Mouse (Mus musculus) neural tube, embryonic 13.5 days (tissue): ENCODE data around the gene Gm28372. TPM values are rescaled to one million over a fixed set of nuclear protein-coding genes. Genes with fewer than 3 reads are reported as not detected.
A peak's percentile ranks its signal among the peaks of the same experiment; 100 is the strongest.

Source experiments
- ATAC-seq: fragments of 200-750 bp; cut with Nextera tagmentation; 2 replicates; pipeline ENCODE4 v1.8.0; 2017; ENCODE audit warnings: low read depth, mild to moderate bottlenecking, moderate TSS enrichment, moderate library complexity
- H3K27ac ChIP-seq: fragments of 300-500 bp; sonication (generic); replicated peaks from 2 replicates; pipeline ENCODE4 v1.5.1; 2015; ENCODE audit warnings: moderate library complexity, mild to moderate bottlenecking, inconsistent platforms
- H3K27me3 ChIP-seq: fragments of 300-500 bp; sonication (generic); 2 replicates; pipeline ENCODE4 v1.6.1; 2015; ENCODE audit warnings: mild to moderate bottlenecking, inconsistent platforms
- H3K36me3 ChIP-seq: fragments of 300-500 bp; sonication (generic); 2 replicates; pipeline ENCODE4 v1.6.1; 2015; ENCODE audit warnings: mild to moderate bottlenecking, inconsistent platforms
- H3K4me1 ChIP-seq: fragments of 300-500 bp; sonication (generic); replicated peaks from 2 replicates; pipeline ENCODE4 v1.6.1; 2015; ENCODE audit warnings: inconsistent platforms
- H3K4me2 ChIP-seq: fragments of 300-500 bp; sonication (generic); 2 replicates; pipeline ENCODE4 v1.6.1; 2015; ENCODE audit warnings: inconsistent platforms, mild to moderate bottlenecking, moderate library complexity
- H3K4me3 ChIP-seq: fragments of 300-500 bp; sonication (generic); 2 replicates; pipeline ENCODE4 v1.5.1; 2015; ENCODE audit warnings: mild to moderate bottlenecking, inconsistent platforms
- H3K9ac ChIP-seq: fragments of 300-500 bp; sonication (generic); 2 replicates; pipeline ENCODE4 v1.6.1; 2015; ENCODE audit warnings: moderate library complexity, mild to moderate bottlenecking, inconsistent platforms
- H3K9me3 ChIP-seq: fragments of 300-500 bp; sonication (generic); 2 replicates; pipeline ENCODE4 v1.6.1; 2016; ENCODE audit warnings: inconsistent platforms
- WGBS: fragments of 180-500 bp; shearing (Covaris S2); methylation state at CpG from one replicate; pipeline ENCODE4 v1.1.7; 2015; 5-methylcytosine and 5-hydroxymethylcytosine counted together
- polyA plus RNA-seq: library from polyadenylated mRNA; unstranded; fragments of >200 nt; fragmentation: Nextera tagmentation; extraction: Ambion mirVana; gene quantifications from 2 replicates; pipeline ENCODE4 v1.2.1, GENCODE M21; 2015

Gene Gm28372
- polyA plus RNA-seq, 1 experiment from 2014 or later: not detected

GRCm38 (mm10) chr2:130414094-130414856 lies 9.2 kb downstream of the Gm28372 start:
- H3K4me3 ChIP-seq: no peak overlapping the region
- peaks cover 5% of the 10 kb centered on the region for H3K4me1 ChIP-seq
- WGBS: 79% methylated on average over 6 of the region's 6 CpGs
- H3K9me3 ChIP-seq: no peaks in the 10 kb centered on the region
- ATAC-seq: no peak
- no peaks in the 10 kb centered on the region for H3K27me3 ChIP-seq
- H3K9ac ChIP-seq: no peak overlapping the region
- H3K27ac ChIP-seq: no peak overlapping the region
- no peak overlapping the region for H3K4me2 ChIP-seq
- peaks cover 9% of the 10 kb centered on the region for H3K36me3 ChIP-seq

- Histone ChIP-seq H3K27ac (no peak overlapping the region), H3K9ac (no peak overlapping the region), H3K4me3 (no peak overlapping the region), H3K4me1 (peaks cover 51% of the 10 kb centered on the region), H3K36me3 (peaks cover 18% of the 10 kb centered on the region), H3K9me3 (no peaks in the 10 kb centered on the region), H3K27me3 (no peaks in the 10 kb centered on the region), H3K4me2 (no peak overlapping the region)
- no peak for ATAC-seq
- WGBS: 94% methylated on average over 26 of the region's 26 CpGs
These were observed 17.0 kb downstream of the Gm28372 start for GRCm38 (mm10) chr2:130421781-130422620.

- ATAC-seq: peak; percentile 79
- Histone ChIP-seq H3K9me3 (no peaks in the 10 kb centered on the region), H3K4me1 (peaks cover 54% of the 10 kb centered on the region), H3K36me3 (peaks cover 16% of the 10 kb centered on the region), H3K4me2 (peak overlapping the region; percentile 69), H3K27me3 (no peaks in the 10 kb centered on the region), H3K27ac (peak overlapping the region; percentile 92), H3K4me3 (peak overlapping the region; percentile 84), H3K9ac (peak overlapping the region; percentile 89)
- WGBS: 17% methylated on average over 49 of the region's 49 CpGs
These were observed 18.5 kb downstream of the Gm28372 start for GRCm38 (mm10) chr2:130423397-130424125.

GRCm38 (mm10) chr2:130424126-130424853 lies 19.3 kb downstream of the Gm28372 start, which contains the start of the genes Vps16 and Pced1a:
Gene Vps16 (plus strand): TSS chr2:130424339.
Gene Pced1a (minus strand): TSS chr2:130424701.
- H3K4me3 ChIP-seq: peak within 1 kb of the TSS; percentile 84
- peak; percentile 95 for ATAC-seq
- under 1% methylated on average over 58 of the region's 58 CpGs for WGBS
- H3K4me2 ChIP-seq: peak within 1 kb of the TSS; percentile 69
- peak within 1 kb of the TSS; percentile 92 for H3K27ac ChIP-seq
- H3K4me1 ChIP-seq: peaks cover 54% of the 10 kb centered on the region
- no peaks in the 10 kb centered on the region for H3K27me3 ChIP-seq
- no peaks in the 10 kb centered on the region for H3K9me3 ChIP-seq
- peaks cover 9% of the 10 kb centered on the region; the same call in 1 of the 2 replicates for H3K36me3 ChIP-seq
- H3K9ac ChIP-seq: peak within 1 kb of the TSS; percentile 89

- Histone ChIP-seq H3K9ac (peak overlapping the region; percentile 89), H3K27me3 (no peaks in the 10 kb centered on the region), H3K27ac (peak overlapping the region; percentile 92; the same call in 1 of the 2 replicates), H3K4me2 (peak overlapping the region; percentile 69), H3K4me1 (peaks cover 54% of the 10 kb centered on the region), H3K9me3 (no peaks in the 10 kb centered on the region), H3K4me3 (peak overlapping the region; percentile 84), H3K36me3 (0 out of 2 replicates have a peak, but pooled peaks cover 3% of the 10 kb centered on the region)
- 51% methylated on average over 5 of the region's 5 CpGs for WGBS
- ATAC-seq: no peak
These were observed 20.1 kb downstream of the Gm28372 start for GRCm38 (mm10) chr2:130425112-130425511.

GRCm38 (mm10) chr2:130429851-130430250 lies 24.8 kb downstream of the Gm28372 start:
- no peak overlapping the region for H3K4me2 ChIP-seq
- 74% methylated on average over 2 of the region's 2 CpGs for WGBS
- H3K4me3 ChIP-seq: no peak overlapping the region
- H3K9ac ChIP-seq: no peak overlapping the region
- H3K27ac ChIP-seq: no peak overlapping the region
- H3K36me3 ChIP-seq: peaks cover 12% of the 10 kb centered on the region; the same call in 1 of the 2 replicates
- no peaks in the 10 kb centered on the region for H3K9me3 ChIP-seq
- peaks cover 17% of the 10 kb centered on the region for H3K4me1 ChIP-seq
- ATAC-seq: no peak
- H3K27me3 ChIP-seq: no peaks in the 10 kb centered on the region

GRCm38 (mm10) chr2:130430484-130430883 lies 25.4 kb downstream of the Gm28372 start:
- Histone ChIP-seq H3K27me3 (no peaks in the 10 kb centered on the region), H3K9me3 (no peaks in the 10 kb centered on the region), H3K36me3 (peaks cover 12% of the 10 kb centered on the region; the same call in 1 of the 2 replicates), H3K4me2 (no peak overlapping the region), H3K4me1 (peaks cover 10% of the 10 kb centered on the region), H3K27ac (no peak overlapping the region), H3K9ac (no peak overlapping the region), H3K4me3 (no peak overlapping the region)
- 87% methylated on average over 3 of the region's 3 CpGs for WGBS
- no peak for ATAC-seq

- H3K4me3 ChIP-seq: no peak overlapping the region
- WGBS: 92% methylated on average over 3 of the region's 3 CpGs
- no peaks in the 10 kb centered on the region for H3K27me3 ChIP-seq
- H3K9ac ChIP-seq: no peak overlapping the region
- no peak for ATAC-seq
- H3K4me2 ChIP-seq: no peak overlapping the region
- no peak overlapping the region for H3K27ac ChIP-seq
- no peaks in the 10 kb centered on the region for H3K9me3 ChIP-seq
- H3K4me1 ChIP-seq: 0 out of 2 replicates have a peak, but pooled peaks cover 3% of the 10 kb centered on the region
- peaks cover 12% of the 10 kb centered on the region; the same call in 1 of the 2 replicates for H3K36me3 ChIP-seq
These were observed 27.1 kb downstream of the Gm28372 start for GRCm38 (mm10) chr2:130432157-130432556.

GRCm38 (mm10) chr2:130433152-130433551 lies 28.1 kb downstream of the Gm28372 start:
- H3K27ac ChIP-seq: no peak overlapping the region
- no peaks in the 10 kb centered on the region for H3K27me3 ChIP-seq
- ATAC-seq: peak; percentile 47; the same call in 1 of the 2 replicates
- H3K9me3 ChIP-seq: no peaks in the 10 kb centered on the region
- 28% methylated on average over 4 of the region's 4 CpGs for WGBS
- H3K36me3 ChIP-seq: peaks cover 20% of the 10 kb centered on the region
- no peaks in the 10 kb centered on the region for H3K4me1 ChIP-seq
- H3K4me2 ChIP-seq: no peak overlapping the region
- no peak overlapping the region for H3K4me3 ChIP-seq
- H3K9ac ChIP-seq: no peak overlapping the region

- Histone ChIP-seq H3K36me3 (peaks cover 51% of the 10 kb centered on the region), H3K4me3 (no peak overlapping the region), H3K9me3 (no peaks in the 10 kb centered on the region), H3K4me2 (no peak overlapping the region), H3K27ac (no peak overlapping the region), H3K4me1 (no peaks in the 10 kb centered on the region), H3K9ac (no peak overlapping the region), H3K27me3 (no peaks in the 10 kb centered on the region)
- ATAC-seq: no peak
- WGBS: 97% methylated on average over 1 of the region's 1 CpGs
These were observed 31.7 kb downstream of the Gm28372 start for GRCm38 (mm10) chr2:130436769-130437168.

- Histone ChIP-seq H3K27ac (no peak overlapping the region), H3K4me2 (no peak overlapping the region), H3K9me3 (no peaks in the 10 kb centered on the region), H3K4me1 (no peaks in the 10 kb centered on the region), H3K36me3 (peaks cover 66% of the 10 kb centered on the region), H3K27me3 (no peaks in the 10 kb centered on the region), H3K4me3 (no peak overlapping the region), H3K9ac (no peak overlapping the region)
- ATAC-seq: no peak
- WGBS: 88% methylated on average over 3 of the region's 3 CpGs
These were observed 33.8 kb downstream of the Gm28372 start for GRCm38 (mm10) chr2:130438861-130439260.
